Mouse (Mus musculus): ENCODE results near the gene Rap1a.

GRCm38 (mm10) chr3:105798770-105799169 is 2.4 kb downstream of the Rap1a start:
- TF ChIP-seq ELF1 (IDR thresholded peaks at IDR 0.05; ENCODE audit: low read depth, low read length) (no peak), CTCF (IDR thresholded peaks at IDR 0.05 in 2 of 3, conservative IDR thresholded peaks at IDR 0.05 in 1 of 3; ENCODE audit: control insufficient read depth in 1 of 3, insufficient read depth in 1 of 3, low read depth in 2 of 3, low read length in 3 of 3, poor library complexity in 1 of 3, severe bottlenecking in 1 of 3) (no peak), CHD1 (IDR thresholded peaks at IDR 0.05; ENCODE audit: low read depth, low read length) (no peak)

Data from MEL (cell line).